Mouse (Mus musculus) embryo, embryonic 9.5 days (tissue): ENCODE results near the gene Zdhhc24.
"Not testable (repeated sequence)": the region's sequence is repeated elsewhere in the genome, so short reads cannot be mapped to it uniquely, and the experiment has no call there.

ENCODE experiments used
- DNase-seq: peaks from one replicate; pipeline ENCODE4 v3.0.0-alpha.2; 2017; ENCODE audit errors: extremely low spot score

The Zdhhc24 gene

GRCm38 (mm10) chr19:4878405-4879323 lies at the start of gene Zdhhc24:
TSS of gene Zdhhc24 (plus strand) at chr19:4878668.
- DNase-seq: peak; percentile 98

- no peak for DNase-seq
Observed at GRCm38 (mm10) chr19:4829156-4829555, 49.3 kb upstream of the Zdhhc24 start.

GRCm38 (mm10) chr19:4833977-4834376 lies 44.5 kb upstream of the Zdhhc24 start:
- no peak for DNase-seq

GRCm38 (mm10) chr19:4836096-4836495 lies 42.4 kb upstream of the Zdhhc24 start:
- no peak for DNase-seq

DNA sequence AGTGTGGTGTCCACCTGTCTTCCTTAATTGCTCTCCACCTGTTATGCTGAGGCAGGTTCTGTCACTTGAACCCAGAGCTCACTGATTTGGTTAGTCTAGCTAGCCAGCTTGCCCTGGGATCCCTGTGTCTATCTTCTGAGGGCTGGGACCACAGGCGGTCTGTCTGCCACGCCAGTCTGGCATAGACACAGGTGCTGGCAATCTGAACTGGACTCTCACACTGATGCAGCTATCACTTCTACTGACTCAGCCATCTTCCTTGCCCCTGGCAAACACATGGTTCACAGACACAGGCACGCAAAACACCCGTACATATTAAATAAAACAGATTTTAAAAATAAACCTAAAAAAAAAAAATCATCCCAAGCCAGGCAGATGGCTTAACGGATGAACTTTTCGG lies 41.4 kb upstream of the Zdhhc24 start:
- DNase-seq: no peak

DNA sequence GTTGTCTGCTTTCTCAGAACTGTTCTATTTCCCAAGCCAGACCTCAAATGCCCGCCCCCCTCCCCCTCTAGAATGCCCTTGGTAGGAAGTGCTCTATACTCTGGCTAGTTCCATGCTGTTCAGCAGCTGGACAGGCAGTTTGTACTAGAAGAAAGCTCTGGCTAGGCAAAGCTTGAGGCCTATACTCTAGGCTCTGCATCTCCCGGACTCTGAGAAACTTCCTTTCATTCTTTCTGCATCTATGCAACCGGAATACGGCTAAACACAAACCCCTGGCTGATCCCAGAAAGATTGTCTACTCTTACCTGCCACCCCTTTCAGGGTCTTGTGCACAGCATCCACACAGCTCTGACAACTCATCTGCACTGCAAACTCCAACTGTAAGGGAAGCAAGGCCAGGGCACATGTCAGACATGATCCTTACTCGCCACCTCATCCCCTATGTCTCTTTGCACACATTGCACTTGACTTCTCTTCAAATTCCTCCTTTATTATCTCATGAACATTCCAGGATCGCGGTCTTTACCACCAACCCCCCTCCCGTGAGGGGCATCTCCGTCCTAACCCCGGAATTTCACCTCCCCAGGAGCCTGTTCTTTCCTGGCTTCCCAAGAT lies 39.8 kb upstream of the Zdhhc24 start:
- no peak for DNase-seq

DNA sequence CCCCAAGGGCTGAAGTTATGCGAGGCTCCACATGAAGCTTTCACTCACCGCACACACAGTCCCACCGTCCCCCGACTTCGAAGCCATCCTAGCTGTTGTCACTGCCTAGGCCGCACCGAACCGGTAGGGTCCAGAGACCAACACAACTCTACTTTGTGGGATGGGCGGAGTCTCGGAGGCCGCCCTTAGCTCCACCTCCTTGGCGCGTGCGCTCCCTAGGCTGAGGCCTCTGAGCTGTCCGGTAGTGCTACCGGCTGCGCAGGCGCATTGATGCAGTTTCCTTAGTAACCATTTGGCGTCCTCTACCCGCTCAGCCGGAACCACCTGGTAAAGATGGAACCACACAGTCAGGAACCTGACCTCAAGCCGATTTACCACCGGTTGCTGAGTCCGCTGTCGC lies 39.3 kb upstream of the Zdhhc24 start, which contains the start of the genes Ccs and Ccdc87:
TSS of gene Ccs (minus strand) at position 184 of the 400 bp plus-strand sequence.
TSS of gene Ccdc87 (plus strand) at position 218 of the 400 bp plus-strand sequence.
- DNase-seq: peak; percentile 91

- no peak for DNase-seq
Observed at GRCm38 (mm10) chr19:4840848-4841247, 37.6 kb upstream of the Zdhhc24 start.

DNA sequence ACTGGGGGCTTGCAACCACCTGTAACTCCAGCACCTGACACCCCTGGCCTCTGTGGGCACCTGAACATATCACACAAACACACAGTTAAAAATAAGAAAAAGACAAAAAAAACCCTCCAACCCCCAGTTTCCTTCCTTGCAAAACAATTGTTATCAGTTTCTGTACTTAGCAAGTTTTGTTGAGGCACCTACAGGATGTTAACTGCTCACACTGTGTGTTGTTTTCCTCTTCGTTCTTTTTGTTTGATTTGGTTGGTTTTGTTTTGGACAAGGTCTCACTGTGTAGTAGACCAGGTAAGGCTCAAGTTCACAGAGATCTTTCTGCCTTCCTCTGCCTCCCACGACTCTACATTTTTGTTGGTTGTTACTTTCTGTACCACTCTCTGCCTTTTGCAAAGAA lies 35.9 kb upstream of the Zdhhc24 start:
- DNase-seq: no peak

- DNase-seq: no peak
Observed at GRCm38 (mm10) chr19:4845846-4846245, 32.6 kb upstream of the Zdhhc24 start.

DNA sequence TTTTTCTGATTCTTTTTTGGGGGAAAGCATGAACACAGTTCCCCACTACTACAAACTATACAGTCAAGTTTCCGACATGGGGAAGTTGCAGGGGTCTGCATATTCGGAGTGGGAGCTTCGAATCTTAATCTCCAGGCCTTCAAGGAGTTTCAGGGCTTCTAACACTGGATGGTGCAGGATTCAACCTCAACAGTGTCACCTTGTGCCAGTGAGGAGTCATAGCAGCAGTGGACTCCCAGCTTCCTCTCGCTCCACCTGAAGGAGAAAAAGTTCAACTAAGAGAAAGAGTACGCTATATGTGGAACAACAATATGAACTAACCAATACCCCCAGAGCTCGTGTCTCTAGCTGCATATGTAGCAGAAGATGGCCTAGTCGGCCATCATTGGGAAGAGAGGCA lies 31.0 kb upstream of the Zdhhc24 start:
- no peak for DNase-seq

DNA sequence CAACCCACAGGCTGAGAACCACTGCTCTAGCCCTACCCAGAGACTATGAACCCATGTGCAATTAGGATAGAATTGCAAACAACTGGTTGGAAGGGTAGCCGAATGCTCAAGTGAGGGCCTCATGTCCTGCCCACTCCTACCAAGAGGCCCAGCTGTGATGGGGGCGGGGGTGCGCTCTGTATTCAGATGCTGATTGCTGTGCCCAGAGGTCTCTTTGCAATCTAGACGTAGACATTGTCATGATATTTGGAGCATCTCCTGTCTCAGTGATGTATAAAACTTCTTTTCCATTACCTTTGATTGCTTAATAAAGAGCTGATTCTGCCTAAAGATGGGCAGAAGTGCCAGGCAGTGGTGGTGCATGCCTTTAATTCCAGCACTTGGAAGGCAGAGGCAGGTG lies 28.7 kb upstream of the Zdhhc24 start:
- DNase-seq: no peak

DNA sequence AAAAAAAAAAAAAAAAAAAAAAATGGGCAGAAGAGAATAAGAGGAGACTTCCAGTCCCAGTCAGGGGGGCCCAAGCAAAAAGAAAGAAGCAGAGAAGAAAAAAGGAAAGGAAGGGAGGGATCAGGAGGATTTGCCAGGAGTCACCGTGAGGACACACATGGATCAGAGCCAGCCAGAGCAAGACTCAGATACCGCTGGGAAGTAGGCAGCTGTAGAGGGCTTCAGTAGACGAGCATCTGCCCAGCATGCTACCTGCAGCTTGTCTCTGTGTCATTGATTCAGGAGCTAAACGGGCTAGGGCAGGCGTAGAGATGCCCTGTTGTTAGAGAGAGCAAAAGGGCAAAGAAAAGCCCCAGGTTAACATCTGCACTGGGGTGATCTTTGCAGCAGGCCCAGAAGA lies 28.2 kb upstream of the Zdhhc24 start:
- no peak for DNase-seq

GRCm38 (mm10) chr19:4854552-4855469 lies 23.7 kb upstream of the Zdhhc24 start, which contains the start of gene Ctsf:
TSS of gene Ctsf (plus strand) at chr19:4855130.
- peak; percentile 85 for DNase-seq

DNA sequence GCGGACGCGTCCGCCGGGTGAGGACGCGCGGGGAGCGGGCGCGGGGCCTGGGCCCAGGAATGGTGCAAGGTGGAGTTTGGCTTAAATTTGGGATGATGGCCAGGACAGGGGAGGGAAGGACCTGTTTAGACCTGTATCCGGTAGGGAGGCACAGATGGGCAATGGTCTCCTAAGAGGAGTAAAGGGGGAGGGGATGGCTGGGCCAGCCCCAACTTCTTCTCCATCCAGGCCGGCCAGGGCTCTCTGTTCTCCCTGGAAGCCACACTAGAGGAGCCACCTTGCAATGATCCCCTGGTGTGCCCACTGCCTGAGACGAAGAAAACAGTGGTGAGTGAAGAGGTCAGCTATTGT lies 23.0 kb upstream of the Zdhhc24 start:
- DNase-seq: no peak

DNA sequence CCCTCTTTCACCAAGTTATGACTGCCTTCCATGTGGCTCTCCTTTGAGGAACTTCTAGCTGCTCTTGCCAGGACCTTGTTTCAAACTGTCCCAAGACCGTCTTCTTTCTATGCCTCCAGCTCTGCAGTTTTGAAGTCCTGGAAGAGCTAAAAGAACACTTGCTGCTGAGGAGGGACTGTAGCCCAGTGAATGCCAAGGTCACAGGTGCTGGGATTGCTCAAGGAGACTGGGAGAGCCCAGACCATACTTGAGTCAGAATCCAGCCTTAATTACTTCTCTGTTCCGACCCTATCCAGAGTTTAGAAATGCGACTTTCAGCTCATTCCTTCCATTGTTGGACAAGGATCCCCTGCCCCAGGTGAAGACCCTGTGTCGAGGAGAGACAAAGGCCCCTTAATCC lies 22.5 kb upstream of the Zdhhc24 start:
- DNase-seq: no peak

DNA sequence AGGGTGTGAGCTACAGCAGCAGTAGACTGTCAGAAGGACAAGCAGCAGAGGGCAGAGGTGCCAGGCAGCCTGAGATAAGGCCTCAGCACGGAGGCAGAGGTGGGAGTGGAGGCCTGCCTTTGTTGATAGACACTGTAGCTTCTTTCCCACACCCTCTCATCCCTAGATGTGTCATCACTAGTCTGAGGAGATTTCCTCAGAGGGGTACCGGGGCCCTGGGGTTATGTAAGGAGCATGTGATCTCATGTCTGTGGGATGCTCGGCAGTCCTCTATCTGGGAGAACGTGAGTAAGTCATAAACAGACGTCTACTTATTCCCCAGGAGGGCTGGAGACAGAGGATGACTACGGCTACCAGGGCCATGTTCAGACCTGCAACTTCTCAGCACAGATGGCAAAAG lies 19.4 kb upstream of the Zdhhc24 start:
- no peak for DNase-seq

DNA sequence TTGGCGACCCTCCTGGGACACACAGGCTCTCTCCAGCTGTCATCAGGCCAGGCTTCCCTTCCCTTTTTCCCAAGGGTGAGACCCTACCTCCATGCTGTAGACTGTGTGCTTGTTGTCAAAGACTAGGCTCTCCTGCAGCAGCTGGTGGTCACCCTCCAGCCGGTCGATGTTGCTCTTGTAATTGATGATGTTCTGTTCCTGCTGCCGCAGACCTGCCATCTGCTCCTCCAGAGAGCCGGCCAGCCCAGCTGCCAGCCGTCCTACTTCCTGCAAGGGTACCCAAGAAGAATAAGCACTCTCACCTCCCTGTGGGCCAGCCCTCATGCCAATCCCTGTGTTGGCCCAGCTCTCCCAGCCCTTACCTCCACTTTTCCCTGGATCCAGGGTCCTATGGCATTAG lies 15.4 kb upstream of the Zdhhc24 start:
- DNase-seq: no peak

DNA sequence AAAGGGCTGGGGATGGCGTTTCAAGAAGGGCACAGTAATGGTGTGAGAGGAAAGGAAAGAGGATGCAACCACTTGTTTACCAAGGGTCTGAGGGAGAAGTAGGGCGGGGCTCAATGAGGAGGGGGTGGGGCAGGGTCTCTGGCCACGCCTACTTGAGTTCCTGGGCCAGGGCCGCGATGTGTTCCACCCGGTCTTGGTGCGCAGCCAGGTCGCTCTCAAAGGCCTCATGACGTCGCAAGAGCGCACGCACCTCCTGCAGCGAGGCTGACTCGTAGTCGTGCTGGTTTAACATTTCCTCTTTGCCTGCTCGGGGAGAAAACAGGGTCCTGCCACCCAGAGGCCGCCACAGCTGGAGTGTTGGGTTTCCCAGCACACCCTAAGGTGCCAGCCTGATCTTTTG lies 13.3 kb upstream of the Zdhhc24 start:
- peak; percentile 17 for DNase-seq

DNA sequence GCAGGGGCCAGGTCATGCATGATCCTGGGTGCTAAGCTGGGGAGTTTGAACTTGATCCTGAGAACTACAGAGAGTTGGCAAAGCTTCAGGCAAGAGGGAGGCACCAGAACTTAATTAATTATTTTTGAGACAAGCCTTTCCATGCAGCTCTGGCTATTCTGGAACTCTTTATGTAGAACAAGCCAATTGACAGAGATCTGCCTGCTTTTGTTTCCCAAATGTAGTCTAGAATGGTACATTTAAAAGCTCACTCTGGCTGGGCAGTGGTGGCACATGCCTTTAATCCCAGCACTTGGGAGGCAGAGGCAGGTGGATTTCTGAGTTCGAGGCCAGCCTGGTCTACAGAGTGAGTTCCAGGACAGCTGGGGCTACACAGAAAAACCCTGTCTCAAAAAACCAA lies 3.9 kb upstream of the Zdhhc24 start:
- DNase-seq: not testable (repeated sequence)

- no peak for DNase-seq
Observed at GRCm38 (mm10) chr19:4876241-4876640, 2.2 kb upstream of the Zdhhc24 start.

DNA sequence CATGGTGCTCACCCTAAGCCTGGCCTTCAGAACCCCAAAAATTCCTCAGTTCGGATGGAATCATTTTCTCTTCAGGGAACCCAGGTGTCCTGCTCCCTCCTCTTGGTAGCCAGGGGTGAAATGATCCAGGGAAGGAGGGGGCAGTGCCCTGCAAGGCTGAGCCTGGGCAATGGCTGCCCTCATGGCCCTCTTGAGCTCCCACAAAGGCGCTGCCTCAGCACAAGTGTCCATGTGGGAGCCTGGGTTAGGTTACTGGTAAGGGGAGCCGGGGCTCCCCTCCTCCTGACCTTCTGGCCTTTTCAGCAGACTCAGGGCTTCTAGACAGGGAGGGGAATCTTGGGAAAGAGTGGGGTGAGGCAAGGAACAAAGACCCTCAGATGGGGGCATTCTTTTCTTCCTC lies 1.7 kb upstream of the Zdhhc24 start:
- DNase-seq: no peak
